Mouse (Mus musculus) hindbrain, embryonic 13.5 days (tissue): Measurements from ENCODE around the gene Armc8. TPM values are rescaled to one million over a fixed set of nuclear protein-coding genes. Genes with fewer than 3 reads are reported as not detected.

Experiments used
- polyA plus RNA-seq: library from polyadenylated mRNA; unstranded; fragments of >200 nt; fragmentation: Nextera tagmentation; extraction: Ambion mirVana; gene quantifications from 2 replicates; pipeline ENCODE4 v1.2.1, GENCODE M21; 2015

The Armc8 gene
- polyA plus RNA-seq, 1 experiment from 2014 or later, result 63.7 TPM

Other genes with a start within 250 kb of the Armc8 start
- gene Esyt3, start 210.3 kb downstream of the Armc8 start, polyA plus RNA-seq, result 0.38 TPM in 2 replicates
- 54.7 and 55.2 TPM in 2 replicates for gene Mras, start 131.5 kb downstream of the Armc8 start, polyA plus RNA-seq
- gene Nme9, start 117.4 kb downstream of the Armc8 start, polyA plus RNA-seq, result 0.56 and 0.83 TPM in 2 replicates
- 26.0 and 26.8 TPM in 2 replicates for gene Dbr1, start 6.9 kb upstream of the Armc8 start, polyA plus RNA-seq
- gene A4gnt, start 43.6 kb upstream of the Armc8 start, polyA plus RNA-seq, result not detected in 2 replicates
- 8.9 and 10.8 TPM in 2 replicates for gene Dzip1l, start 60.6 kb upstream of the Armc8 start, polyA plus RNA-seq
- 0.18 TPM in 1 of 2 replicates, not detected in the other for gene Cldn18, start 148.4 kb upstream of the Armc8 start, polyA plus RNA-seq